Mouse (Mus musculus): ENCODE measurements at regions not wholly inside any gene's neighbourhood (a gene's known extent, or its start where the extent isn't known, plus 50 kb on each side); places are given as distances from the start of the nearest gene placed in this dataset.

DNA sequence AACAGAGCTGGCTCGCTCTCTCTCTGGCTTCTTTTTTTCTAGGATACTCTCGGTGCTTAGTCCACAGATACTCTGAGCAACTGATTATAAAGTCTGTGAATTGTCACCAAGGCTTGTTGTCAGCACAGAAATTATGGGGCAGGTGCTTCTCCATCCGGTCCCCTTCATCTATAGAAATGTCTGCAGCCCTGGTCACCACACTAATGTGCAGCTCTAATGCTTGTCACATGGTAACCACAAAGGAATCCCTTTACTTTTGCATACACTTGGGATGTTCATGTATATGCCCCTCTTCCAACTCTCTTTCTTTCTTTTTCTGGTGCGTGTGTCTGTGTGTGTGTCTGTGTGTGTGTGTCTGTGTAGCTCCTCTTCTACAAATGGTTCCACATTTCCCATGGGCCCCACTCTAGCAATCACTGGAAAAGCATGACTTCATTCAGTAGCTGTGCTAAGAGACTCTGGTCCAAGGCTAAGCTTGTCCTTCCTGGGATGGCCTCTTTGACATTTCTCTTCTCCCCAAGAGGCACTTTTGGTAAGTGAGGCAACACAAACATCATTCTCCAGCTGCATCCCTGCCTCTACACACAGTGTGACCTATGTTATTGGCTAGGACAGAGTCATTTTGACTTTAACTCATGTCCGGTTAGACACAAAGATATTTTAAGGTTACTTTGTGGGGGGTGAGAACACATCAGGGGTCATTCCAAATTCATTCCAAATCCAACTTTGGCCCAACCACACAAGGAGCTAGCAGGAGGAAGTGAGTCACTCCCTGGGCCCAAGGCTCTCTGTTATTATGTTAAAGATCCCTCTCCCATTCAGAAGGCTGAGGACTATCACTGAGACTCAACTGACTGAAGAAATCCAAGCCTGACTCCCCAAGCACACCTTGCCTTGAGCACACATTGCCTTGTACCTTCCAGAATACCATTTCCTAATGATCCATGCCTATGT, 705.4 kb downstream of the Inhba start:
- TF ChIP-seq CTCF (IDR thresholded peaks at IDR 0.05; ENCODE audit: low read depth): no peak
- no peak for TF ChIP-seq EP300 (optimal IDR thresholded peaks at IDR 0.05)

All from stomach, postnatal 0 days (tissue).